Mouse (Mus musculus): ENCODE data around the gene Rfc2.

Gene Rfc2

DNA sequence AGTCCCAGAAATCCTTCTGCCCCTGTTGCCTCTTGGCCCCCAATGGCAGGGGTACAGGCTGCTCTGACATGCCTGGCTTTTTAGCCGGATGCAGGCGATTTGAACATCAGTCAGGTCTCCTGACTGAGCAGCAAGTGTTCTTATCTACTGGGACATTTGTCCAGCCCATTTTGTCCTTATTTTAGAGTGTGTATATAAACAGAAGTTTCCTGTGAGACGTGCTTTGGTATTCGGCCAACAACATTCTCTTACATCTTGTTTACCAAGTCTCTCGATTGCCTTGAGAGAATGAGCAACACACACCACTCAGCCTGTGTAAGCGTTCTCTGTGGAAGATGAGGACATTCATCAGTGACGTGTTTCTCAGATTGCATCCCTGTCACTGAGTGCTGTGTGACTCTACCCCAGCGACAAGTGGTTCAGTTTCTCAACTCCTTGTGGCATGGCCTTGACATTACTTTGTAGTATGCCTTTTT is 63.5 kb downstream of the Rfc2 start:
- TF ChIP-seq GATA4 (IDR thresholded peaks at IDR 0.05; ENCODE audit: insufficient replicate concordance, low read length): peak; percentile 85; the same call in 1 of the 2 replicates

DNA sequence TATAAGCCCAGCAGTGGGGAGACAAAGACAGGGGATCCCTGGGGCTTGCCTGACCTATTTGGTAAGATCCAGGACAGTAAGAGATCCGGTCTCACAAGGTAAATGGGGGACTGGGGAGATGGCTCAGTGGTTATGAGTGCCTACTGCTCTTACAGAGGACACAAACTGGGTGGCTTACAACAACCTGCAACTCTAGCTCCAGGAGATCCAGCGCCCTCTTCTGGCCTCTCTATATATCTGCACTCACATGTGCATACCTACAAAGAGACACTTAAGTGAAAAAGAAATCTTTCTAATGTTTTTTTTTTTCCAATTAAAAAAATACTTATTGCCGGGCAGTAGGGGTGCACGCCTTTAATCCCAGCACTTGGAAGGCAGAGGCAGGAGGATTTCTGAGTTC is 65.3 kb downstream of the Rfc2 start:
- TF ChIP-seq GATA4 (IDR thresholded peaks at IDR 0.05; ENCODE audit: insufficient replicate concordance, low read length): no peak

DNA sequence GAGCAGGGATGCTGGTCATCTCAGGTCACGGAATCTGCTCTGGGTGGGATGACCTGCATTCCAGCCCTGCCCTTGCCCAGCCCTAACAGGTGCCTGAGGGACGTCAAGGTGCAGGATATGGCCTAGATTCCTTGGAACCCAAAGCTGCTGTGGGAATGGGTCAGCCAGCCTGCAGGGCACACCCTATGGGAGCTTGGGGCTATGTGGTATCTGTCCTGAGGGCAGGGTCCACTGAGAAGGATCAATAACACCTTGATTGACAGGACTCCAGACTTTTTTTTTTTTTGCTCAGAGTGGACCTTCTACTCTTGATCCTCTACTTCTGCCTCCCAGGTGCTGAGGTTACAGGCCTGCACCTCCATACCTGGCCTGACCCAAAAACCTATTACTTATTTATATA is 66.2 kb downstream of the Rfc2 start:
- no peak for TF ChIP-seq GATA4 (IDR thresholded peaks at IDR 0.05; ENCODE audit: insufficient replicate concordance, low read length)

DNA sequence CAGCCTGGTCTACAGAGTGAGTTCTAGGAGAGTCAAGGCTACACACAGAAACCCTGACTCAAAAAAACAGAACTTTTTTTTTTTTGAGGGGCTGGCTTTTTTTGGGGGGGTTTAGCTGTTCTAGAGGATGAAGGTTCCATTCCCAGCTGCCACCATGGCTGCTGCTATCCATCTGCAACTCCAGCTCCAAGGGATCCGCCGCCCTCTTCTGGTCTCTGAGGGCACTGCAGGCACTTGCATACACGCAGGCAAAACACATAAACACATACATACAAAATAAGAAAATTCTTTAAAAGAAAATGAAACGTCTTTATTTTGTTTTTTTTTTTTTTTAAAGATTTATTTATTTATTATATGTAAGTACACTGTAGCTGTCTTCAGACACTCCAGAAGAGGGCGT is 69.8 kb downstream of the Rfc2 start:
- no peak for TF ChIP-seq GATA4 (IDR thresholded peaks at IDR 0.05; ENCODE audit: insufficient replicate concordance, low read length)
